Comparison of ENCODE assay signal across 18 mouse cellular contexts in the genomic region with DNA sequence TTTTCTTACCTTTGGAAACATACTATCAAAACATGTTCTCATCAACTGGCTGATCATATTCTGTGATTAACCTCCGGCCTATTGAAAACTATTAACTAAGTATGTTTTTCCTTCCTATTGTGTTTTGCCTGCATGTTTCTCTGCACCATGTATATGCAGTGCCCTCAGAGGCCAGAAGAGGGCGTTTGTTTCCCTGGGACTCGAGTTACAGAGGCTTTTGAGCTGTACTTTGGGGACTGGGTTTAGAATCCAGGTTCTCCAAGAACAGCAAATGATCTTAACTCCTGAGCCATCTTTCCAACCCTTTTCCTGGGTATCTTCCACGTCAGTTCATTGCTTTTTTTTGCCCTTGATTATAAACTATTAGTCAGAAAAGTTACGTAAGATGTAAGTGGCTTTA. TPM values are rescaled to one million over a fixed set of nuclear protein-coding genes. Genes with fewer than 3 reads are reported as not detected.
DNase-seq lines count a peak whose midpoint lies in the region; ATAC-seq and TF ChIP-seq lines count a peak whose summit lies in the region.
"Had no signal": no experiment of that assay in that cellular context is flagged by ENCODE, and none has a peak within 500 bp of the region (broad histone marks: within the 10 kb centered on the region; RNA-seq: fewer than 3 reads in every experiment).

No protein-coding gene starts in this region.

- TF ChIP-seq CTCF in liver, adult 2 months (IDR thresholded peaks at IDR 0.05; ENCODE audit: low read depth, low read length), result peak; percentile 23; the same call in 1 of the 2 replicates

- H3K4me2 ChIP-seq in liver, embryonic 11.5 days, result no peak overlapping the region
- H3K4me2 ChIP-seq: midbrain, embryonic 12.5 days had no signal

- H3K9ac ChIP-seq in liver, adult 2 months (ENCODE audit: low read depth, low read length), result no peak overlapping the region
- H3K9ac ChIP-seq in liver, embryonic 11.5 days (ENCODE audit: low read depth, low read length), result no peak overlapping the region
- H3K9ac ChIP-seq: midbrain, embryonic 12.5 days had no signal

- H3K36me3 ChIP-seq in liver, adult 2 months (ENCODE audit: control insufficient read depth, insufficient read depth, low read length), result peaks cover 72% of the 10 kb centered on the region
- peaks cover 23% of the 10 kb centered on the region for H3K36me3 ChIP-seq in liver, embryonic 11.5 days (ENCODE audit: control insufficient read depth, insufficient read depth, low read length)

- H3K27me3 ChIP-seq in liver, adult 2 months (ENCODE audit: control insufficient read depth, insufficient read depth, low read length), result no peaks in the 10 kb centered on the region
- H3K27me3 ChIP-seq in liver, embryonic 11.5 days (replicated peaks; ENCODE audit: control insufficient read depth, insufficient read depth, low read length), result no peaks in the 10 kb centered on the region
- H3K27me3 ChIP-seq: midbrain, embryonic 12.5 days had no signal

- no peaks in the 10 kb centered on the region for H3K4me1 ChIP-seq in liver, adult 2 months (ENCODE audit: control insufficient read depth, insufficient read depth, low read length)
- no peaks in the 10 kb centered on the region for H3K4me1 ChIP-seq in liver, embryonic 11.5 days (replicated peaks; ENCODE audit: control insufficient read depth, insufficient read depth, low read length)
- H3K4me1 ChIP-seq: hindbrain, embryonic 10.5 days; midbrain, embryonic 12.5 days had no signal

- H3K27ac ChIP-seq in liver, adult 2 months (replicated peaks; ENCODE audit: insufficient read depth, low read depth, low read length), result no peak overlapping the region
- H3K27ac ChIP-seq in liver, embryonic 11.5 days (ENCODE audit: low read depth, low read length), result no peak overlapping the region
- H3K27ac ChIP-seq: hindbrain, embryonic 10.5 days; midbrain, embryonic 12.5 days had no signal

- peak; percentile 37 for DNase-seq in embryo, embryonic 10.5 days (ENCODE audit: low spot score)
- no peak for DNase-seq in embryo, embryonic 10 days (ENCODE audit: low spot score)
- no peak for DNase-seq in liver, adult 2 months (ENCODE audit: extremely low read depth, low read depth, low spot score)
- DNase-seq in liver, embryonic 11.5 days (ENCODE audit: low spot score), result no peak
- peak; percentile 31 for DNase-seq in NIH3T3 (ENCODE audit: low read depth)
- no peak for DNase-seq in cerebellum, adult 9-11 months
- DNase-seq in ovary, postnatal 10 days (ENCODE audit: low spot score), result no peak
- DNase-seq: cerebellum, adult 9-10 months; heart, adult 11 months; lung, adult 18-20 months had no signal

- no peak for ATAC-seq in liver, embryonic 11.5 days (replicated peaks; ENCODE audit: low FRiP score)
- 0 out of 2 replicates have a peak, but pooled peaks have one; percentile 39 for ATAC-seq in megakaryocyte progenitor cell, adult 5-6 weeks (replicated peaks; ENCODE audit: poor library complexity)
- ATAC-seq: forebrain, embryonic 16.5 days had no signal

- no peaks in the 10 kb centered on the region for H3K79me2 ChIP-seq in liver, adult 2 months (ENCODE audit: control insufficient read depth, insufficient read depth, low read length)

- no peak for TF ChIP-seq POLR2A in liver, adult 2 months (IDR thresholded peaks at IDR 0.05; ENCODE audit: extremely low read depth, insufficient read depth, low read length)

- no peak overlapping the region for H3K4me3 ChIP-seq in liver, adult 2 months (ENCODE audit: insufficient read depth, low read depth, low read length)
- no peak overlapping the region for H3K4me3 ChIP-seq in liver, embryonic 11.5 days (ENCODE audit: low read depth, low read length)
- H3K4me3 ChIP-seq: hindbrain, embryonic 10.5 days; midbrain, embryonic 12.5 days had no signal

- no peaks in the 10 kb centered on the region for H3K9me3 ChIP-seq in liver, embryonic 11.5 days (ENCODE audit: control insufficient read depth, low read length)
- H3K9me3 ChIP-seq: hindbrain, embryonic 10.5 days; midbrain, embryonic 12.5 days had no signal

- WGBS in liver, adult 2 months, result 66% methylated on average over 5 of the region's 5 CpGs
- 65% methylated on average over 5 of the region's 5 CpGs for WGBS in liver, embryonic 11.5 days

RNA-seq across cellular contexts. Expression of a gene that starts 10.4 kb away (rescaled TPM):
- 472 and 496 TPM in 2 replicates for total RNA-seq in liver, adult 2 months (2014; rRNA removed)
- polyA plus RNA-seq in liver, adult 2 months (2012; rRNA removed), result 134 and 154 TPM in 2 replicates
- polyA plus RNA-seq in liver, embryonic 11.5 days (2014; fragmentation: Nextera tagmentation; extraction: Ambion mirVana), result 586 and 640 TPM in 2 replicates
- 406 and 427 TPM in 2 replicates for total RNA-seq in megakaryocyte progenitor cell, adult 5-6 weeks (2015)
- total RNA-seq in megakaryocyte progenitor cell, adult 5-6 weeks (2017), result 339 and 366 TPM in 2 replicates

RNA-seq across cellular contexts. Expression of a gene that starts 23.6 kb away (rescaled TPM):
- 0.83 and 1.3 TPM in 2 replicates for total RNA-seq in liver, adult 2 months (2014; rRNA removed)
- polyA plus RNA-seq in liver, adult 2 months (2012; rRNA removed), result 0.29 and 0.40 TPM in 2 replicates
- 10.0 and 10.6 TPM in 2 replicates for polyA plus RNA-seq in liver, embryonic 11.5 days (2014; fragmentation: Nextera tagmentation; extraction: Ambion mirVana)
- 6.4 and 11.1 TPM in 2 replicates for total RNA-seq in megakaryocyte progenitor cell, adult 5-6 weeks (2015)
- total RNA-seq in megakaryocyte progenitor cell, adult 5-6 weeks (2017), result 1.0 and 4.1 TPM in 2 replicates

RNA-seq across cellular contexts. Expression of a gene that starts 54.3 kb away (rescaled TPM):
- total RNA-seq in liver, adult 2 months (2014; rRNA removed), result 1.9 and 2.4 TPM in 2 replicates
- 0.19 and 0.71 TPM in 2 replicates for polyA plus RNA-seq in liver, adult 2 months (2012; rRNA removed)
- polyA plus RNA-seq in liver, embryonic 11.5 days (2014; fragmentation: Nextera tagmentation; extraction: Ambion mirVana), result 0.65 and 1.1 TPM in 2 replicates
- 1.3 and 1.6 TPM in 2 replicates for total RNA-seq in megakaryocyte progenitor cell, adult 5-6 weeks (2015)
- total RNA-seq in megakaryocyte progenitor cell, adult 5-6 weeks (2017), result 1.00 and 1.4 TPM in 2 replicates

RNA-seq across cellular contexts. Expression of a gene that starts 57.9 kb away (rescaled TPM):
- not detected in 2 replicates for total RNA-seq in liver, adult 2 months (2014; rRNA removed)
- not detected in 2 replicates for polyA plus RNA-seq in liver, adult 2 months (2012; rRNA removed)
- not detected in 2 replicates for polyA plus RNA-seq in liver, embryonic 11.5 days (2014; fragmentation: Nextera tagmentation; extraction: Ambion mirVana)
- total RNA-seq in megakaryocyte progenitor cell, adult 5-6 weeks (2015), result not detected in 2 replicates
- total RNA-seq in megakaryocyte progenitor cell, adult 5-6 weeks (2017), result not detected in 2 replicates
- polyA plus RNA-seq: embryonic facial prominence, embryonic 14.5 days; forebrain, embryonic 16.5 days; hindbrain, embryonic 10.5 days; kidney, embryonic 14.5 days; midbrain, embryonic 12.5 days; neural tube, embryonic 14.5 days; small intestine, adult 2 months had no signal

Comparison
In these comparisons a context has a peak if more than half of its experiments do, and no peak if none do; other contexts are left out.
1. DNase-seq: peak in embryo, embryonic 10.5 days (single experiment) and NIH3T3 (single experiment); none in embryo, embryonic 10 days (single experiment), liver, adult 2 months (single experiment), liver, embryonic 11.5 days (single experiment), cerebellum, adult 9-11 months (single experiment) and ovary, postnatal 10 days (single experiment).